Mouse (Mus musculus) intestine, embryonic 14.5 days (tissue): Measurements from ENCODE around the gene Nfix. TPM values are rescaled to one million over a fixed set of nuclear protein-coding genes. Genes with fewer than 3 reads are reported as not detected.

ENCODE experiments used
- ATAC-seq: fragments of 200-750 bp; cut with Nextera tagmentation; replicated peaks from 2 replicates; pipeline ENCODE4 v1.8.0; 2017; ENCODE audit warnings: low read depth, moderate number of reproducible peaks, moderate TSS enrichment, moderate library complexity; ENCODE audit not compliant: low FRiP score, low TSS enrichment
- DNase-seq: peaks from one replicate; pipeline ENCODE4 v3.0.0-alpha.2; 2018; ENCODE audit warnings: low spot score
- H3K27ac ChIP-seq: fragments of 300-500 bp; sonication (generic); 2 replicates; pipeline ENCODE4 v1.5.1; 2014; ENCODE audit warnings: low read depth, mild to moderate bottlenecking, control low read depth
- H3K27me3 ChIP-seq: fragments of 300-500 bp; sonication (generic); replicated peaks from 2 replicates; pipeline ENCODE4 v1.6.1; 2014; ENCODE audit warnings: low read length, control low read depth; ENCODE audit not compliant: control insufficient read depth, insufficient read depth
- H3K36me3 ChIP-seq: fragments of 300-500 bp; sonication (generic); 2 replicates; pipeline ENCODE4 v1.6.1; 2014; ENCODE audit warnings: low read length, control low read depth; ENCODE audit not compliant: control insufficient read depth, insufficient read depth
- H3K4me1 ChIP-seq: fragments of 300-500 bp; sonication (generic); replicated peaks from 2 replicates; pipeline ENCODE4 v1.6.1; 2014; ENCODE audit warnings: low read length, control low read depth, mixed read lengths; ENCODE audit not compliant: control insufficient read depth, insufficient read depth
- H3K4me2 ChIP-seq: fragments of 300-500 bp; sonication (generic); 2 replicates; pipeline ENCODE4 v1.6.1; 2014; ENCODE audit warnings: low read length
- H3K4me3 ChIP-seq: fragments of 300-500 bp; sonication (generic); 2 replicates; pipeline ENCODE4 v1.5.1; 2014; ENCODE audit warnings: low read depth, low read length, control low read depth, mixed read lengths
- H3K9ac ChIP-seq: fragments of 300-500 bp; sonication (generic); 2 replicates; pipeline ENCODE4 v1.6.1; 2014; ENCODE audit warnings: mild to moderate bottlenecking, low read length
- H3K9me3 ChIP-seq: fragments of 300-500 bp; sonication (generic); 2 replicates; pipeline ENCODE4 v1.6.1; 2016; ENCODE audit warnings: low read length, control low read depth; ENCODE audit not compliant: control insufficient read depth
- WGBS: fragments of 180-500 bp; shearing (Covaris S2); extraction: QIAGEN DNeasy Blood & Tissue Kit; methylation state at CpG from one replicate; pipeline ENCODE4 v1.1.7; 2014; 5-methylcytosine and 5-hydroxymethylcytosine counted together
- polyA plus RNA-seq: library from polyadenylated mRNA; unstranded; fragments of >200 nt; fragmentation: Nextera tagmentation; extraction: Ambion mirVana; gene quantifications from 2 replicates; pipeline ENCODE4 v1.2.1, GENCODE M21; 2014

The Nfix gene
- polyA plus RNA-seq, 1 experiment from 2014 or later: 14.4 TPM

DNA sequence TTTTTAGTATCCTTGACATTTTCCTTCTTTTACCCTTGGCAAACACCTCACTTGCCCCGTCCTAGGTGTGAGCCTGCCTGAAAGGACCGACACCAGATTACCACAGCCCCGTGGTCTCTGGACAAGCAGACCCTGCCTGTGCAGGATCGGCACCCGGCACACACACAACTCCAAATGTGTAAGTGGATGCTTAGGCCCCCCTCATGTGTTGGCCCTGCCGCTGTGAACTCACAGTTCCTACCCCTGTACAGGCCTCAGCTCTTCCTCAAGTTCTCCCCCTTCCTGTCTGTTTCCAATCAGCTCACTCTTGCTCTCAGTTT lies 77.7 kb downstream of the Nfix start:
- ATAC-seq: no peak; the same call in 1 of the 2 replicates
- no peak for DNase-seq
- no peak overlapping the region for H3K4me3 ChIP-seq
- H3K36me3 ChIP-seq: no peaks in the 10 kb centered on the region
- H3K27ac ChIP-seq: peak overlapping the region; percentile 93
- peaks cover 11% of the 10 kb centered on the region for H3K27me3 ChIP-seq
- WGBS: 69% methylated on average over 6 of the region's 6 CpGs
- H3K4me1 ChIP-seq: peaks cover 36% of the 10 kb centered on the region
- H3K9me3 ChIP-seq: no peaks in the 10 kb centered on the region
- no peak overlapping the region for H3K9ac ChIP-seq
- H3K4me2 ChIP-seq: peak overlapping the region; percentile 41; the same call in 1 of the 2 replicates

DNA sequence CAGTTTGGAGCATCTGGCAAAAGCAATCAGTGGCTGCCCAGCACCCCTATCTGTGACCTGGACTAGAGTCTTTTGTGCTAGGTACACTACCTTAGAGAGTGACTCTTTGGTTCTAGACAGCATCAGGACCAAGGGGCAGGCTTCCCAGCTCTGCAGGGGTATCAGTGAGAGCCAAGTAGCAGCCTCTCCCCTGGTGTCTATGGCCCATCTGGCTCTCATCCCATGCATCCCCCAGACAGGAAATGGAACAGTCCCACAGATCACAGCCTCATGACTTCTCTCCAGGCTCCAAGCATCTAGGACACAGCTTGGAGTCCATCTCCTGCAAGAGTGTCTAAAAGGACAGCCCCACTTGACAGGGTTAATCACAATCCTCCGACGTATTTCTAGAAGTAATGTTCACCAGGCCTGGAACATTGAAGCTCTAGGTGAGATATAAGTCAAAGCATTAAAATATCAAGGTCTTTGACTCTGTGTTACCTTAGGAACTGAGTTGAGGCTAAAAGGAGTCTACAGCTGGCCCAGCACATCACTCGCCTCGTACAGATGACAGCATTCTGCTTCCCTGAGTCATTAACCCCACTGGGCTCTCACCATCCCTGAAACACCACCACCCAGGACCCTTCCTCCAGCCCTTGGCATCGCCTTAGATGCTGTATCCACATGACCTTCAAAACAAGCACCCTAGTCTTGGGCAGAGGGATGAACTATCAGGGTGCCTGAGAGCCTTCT lies 81.0 kb downstream of the Nfix start:
- DNase-seq: no peak
- 69% methylated on average over 5 of the region's 5 CpGs for WGBS
- no peak for ATAC-seq

DNA sequence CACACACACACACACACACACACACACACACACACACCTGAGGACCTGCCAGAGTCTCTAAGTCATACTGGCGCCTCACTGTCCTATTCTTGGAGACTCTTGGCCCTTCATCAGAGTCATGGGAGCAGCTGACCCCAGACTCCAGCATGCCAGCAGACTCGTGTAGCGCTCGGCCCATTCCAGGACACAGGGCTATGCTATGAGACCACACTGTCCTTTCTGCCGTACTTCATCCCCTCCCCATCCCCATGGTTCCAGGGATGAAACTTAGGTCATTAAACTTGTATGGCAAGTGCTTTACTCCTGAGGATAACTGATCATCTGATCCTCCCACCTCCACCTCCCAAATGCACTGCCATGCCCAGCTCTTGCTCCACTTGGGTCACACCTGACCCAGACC lies 81.7 kb downstream of the Nfix start:
- Histone ChIP-seq H3K36me3 (no peaks in the 10 kb centered on the region), H3K9me3 (no peaks in the 10 kb centered on the region), H3K27me3 (peaks cover 41% of the 10 kb centered on the region), H3K9ac (no peak overlapping the region), H3K27ac (no peak overlapping the region), H3K4me2 (no peak overlapping the region), H3K4me1 (peaks cover 21% of the 10 kb centered on the region), H3K4me3 (no peak overlapping the region)
- no peak for ATAC-seq
- WGBS: 83% methylated on average over 5 of the region's 5 CpGs
- no peak for DNase-seq

More for the DNA sequence above, 81.0 kb downstream of the Nfix start:
- Histone ChIP-seq H3K27me3 (peaks cover 40% of the 10 kb centered on the region), H3K9ac (no peak overlapping the region), H3K27ac (no peak overlapping the region), H3K4me2 (no peak overlapping the region), H3K36me3 (no peaks in the 10 kb centered on the region), H3K4me3 (no peak overlapping the region), H3K9me3 (no peaks in the 10 kb centered on the region), H3K4me1 (peaks cover 21% of the 10 kb centered on the region)

DNA sequence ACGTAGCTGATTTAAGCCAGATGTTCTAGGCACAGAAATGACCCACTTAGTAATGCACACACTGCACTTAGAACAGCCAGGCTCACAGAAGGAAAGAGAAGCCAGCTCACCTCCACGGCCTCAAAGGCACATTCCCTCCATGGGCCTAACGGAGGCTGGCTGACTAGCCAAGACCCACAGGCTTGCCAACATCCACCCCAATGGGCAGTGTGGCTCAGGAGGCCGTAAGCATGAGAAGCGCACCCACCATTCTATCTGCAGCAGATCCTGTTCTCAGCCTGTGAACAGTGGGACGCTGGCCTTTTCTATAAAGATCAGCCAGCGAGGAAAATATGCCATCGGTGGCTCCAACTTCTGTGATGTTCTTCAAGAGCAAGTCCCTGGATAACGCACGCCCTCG lies 83.4 kb downstream of the Nfix start:
- H3K9me3 ChIP-seq: no peaks in the 10 kb centered on the region
- H3K4me2 ChIP-seq: no peak overlapping the region
- ATAC-seq (no peak), DNase-seq (no peak)
- H3K27ac ChIP-seq: no peak overlapping the region
- no peaks in the 10 kb centered on the region for H3K36me3 ChIP-seq
- no peak overlapping the region for H3K9ac ChIP-seq
- 91% methylated on average over 11 of the region's 11 CpGs for WGBS
- peaks cover 23% of the 10 kb centered on the region for H3K4me1 ChIP-seq
- no peak overlapping the region for H3K4me3 ChIP-seq
- peaks cover 41% of the 10 kb centered on the region for H3K27me3 ChIP-seq

DNA sequence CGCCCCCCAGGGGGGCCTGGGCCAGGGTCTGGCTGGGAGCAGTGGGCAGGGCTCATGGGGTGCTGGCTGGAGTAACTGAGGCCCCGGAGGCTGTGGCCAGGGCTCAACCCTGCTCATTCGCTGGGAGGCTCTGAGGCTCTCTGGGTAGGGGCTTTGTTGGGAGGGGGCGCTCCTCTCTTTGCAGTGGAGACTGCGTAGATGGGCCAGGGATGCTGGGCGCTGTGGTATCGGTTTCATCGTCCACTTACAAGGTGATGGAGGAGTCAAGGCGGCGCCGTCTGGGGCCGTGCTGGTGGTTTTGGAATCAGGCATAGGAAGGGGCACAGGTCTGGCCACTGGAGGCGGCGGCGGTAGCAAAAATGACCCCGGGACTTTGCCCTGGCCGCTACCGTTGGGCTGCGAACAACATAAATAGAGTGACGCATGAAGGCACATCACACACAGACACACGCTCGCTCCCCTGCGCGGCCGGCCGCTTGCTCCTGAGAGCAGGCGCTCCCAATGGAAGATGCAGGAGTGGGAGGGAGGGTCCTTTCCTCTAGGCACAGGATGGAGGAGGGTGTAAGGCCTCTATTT lies 84.2 kb downstream of the Nfix start:
- ATAC-seq (no peak), DNase-seq (no peak)
- no peak overlapping the region for H3K9ac ChIP-seq
- peaks cover 49% of the 10 kb centered on the region for H3K27me3 ChIP-seq
- no peak overlapping the region for H3K27ac ChIP-seq
- 14% methylated on average over 27 of the region's 27 CpGs for WGBS
- no peak overlapping the region for H3K4me2 ChIP-seq
- H3K36me3 ChIP-seq: no peaks in the 10 kb centered on the region
- no peaks in the 10 kb centered on the region for H3K9me3 ChIP-seq
- H3K4me3 ChIP-seq: no peak overlapping the region
- H3K4me1 ChIP-seq: peaks cover 29% of the 10 kb centered on the region

DNA sequence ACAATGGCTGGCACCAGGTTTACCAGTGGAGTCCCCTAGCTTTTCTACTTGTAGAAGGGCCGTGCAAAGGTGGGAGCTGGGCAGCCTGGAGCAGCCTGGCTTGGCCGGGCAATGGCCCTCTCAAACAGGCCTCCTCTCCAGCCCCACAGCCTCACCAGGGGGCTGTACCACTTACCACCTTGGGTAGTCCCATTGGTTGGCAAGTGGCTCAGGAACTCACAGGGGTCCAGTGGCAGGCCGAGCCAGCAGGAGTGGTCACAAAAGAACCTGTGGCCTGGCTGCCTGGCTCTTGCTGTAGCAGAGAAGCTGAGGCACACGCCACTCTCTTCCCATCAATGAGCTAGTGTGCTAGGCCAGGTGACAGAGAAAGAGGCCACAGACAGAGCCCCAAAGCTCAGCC lies 86.0 kb downstream of the Nfix start:
- WGBS: 72% methylated on average over 4 of the region's 4 CpGs
- no peak overlapping the region for H3K4me2 ChIP-seq
- peak overlapping the region; percentile 80; the same call in 1 of the 2 replicates for H3K27ac ChIP-seq
- H3K36me3 ChIP-seq: no peaks in the 10 kb centered on the region
- no peaks in the 10 kb centered on the region for H3K9me3 ChIP-seq
- ATAC-seq (no peak), DNase-seq (no peak)
- H3K27me3 ChIP-seq: peaks cover 51% of the 10 kb centered on the region
- no peak overlapping the region for H3K9ac ChIP-seq
- no peak overlapping the region for H3K4me3 ChIP-seq
- peaks cover 29% of the 10 kb centered on the region for H3K4me1 ChIP-seq

DNA sequence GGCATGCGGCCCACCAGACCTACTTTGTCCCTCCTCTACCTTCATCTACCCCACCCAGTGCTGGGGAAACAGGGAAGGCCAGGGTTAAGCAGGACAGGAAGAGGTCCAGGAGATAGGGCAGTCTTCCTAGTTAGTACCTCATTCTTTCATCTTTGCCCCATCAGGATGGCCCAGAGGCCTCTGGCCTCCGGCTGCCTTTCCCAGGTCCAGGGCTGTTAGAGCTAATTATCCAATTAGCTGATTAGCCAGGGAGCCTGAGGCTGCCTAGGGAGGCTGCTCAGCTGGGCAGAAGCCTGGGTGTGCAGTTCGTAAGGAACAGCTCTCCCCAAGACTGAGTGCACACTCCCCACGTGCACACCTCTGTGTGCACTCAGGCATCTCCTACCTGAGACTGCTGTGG lies 86.8 kb downstream of the Nfix start:
- peak overlapping the region; percentile 80 for H3K27ac ChIP-seq
- H3K36me3 ChIP-seq: no peaks in the 10 kb centered on the region
- H3K4me1 ChIP-seq: peaks cover 33% of the 10 kb centered on the region
- no peak overlapping the region for H3K9ac ChIP-seq
- no peak overlapping the region for H3K4me3 ChIP-seq
- no peaks in the 10 kb centered on the region for H3K9me3 ChIP-seq
- H3K27me3 ChIP-seq: peaks cover 54% of the 10 kb centered on the region
- no peak for ATAC-seq
- 68% methylated on average over 4 of the region's 4 CpGs for WGBS
- no peak for DNase-seq
- no peak overlapping the region for H3K4me2 ChIP-seq

DNA sequence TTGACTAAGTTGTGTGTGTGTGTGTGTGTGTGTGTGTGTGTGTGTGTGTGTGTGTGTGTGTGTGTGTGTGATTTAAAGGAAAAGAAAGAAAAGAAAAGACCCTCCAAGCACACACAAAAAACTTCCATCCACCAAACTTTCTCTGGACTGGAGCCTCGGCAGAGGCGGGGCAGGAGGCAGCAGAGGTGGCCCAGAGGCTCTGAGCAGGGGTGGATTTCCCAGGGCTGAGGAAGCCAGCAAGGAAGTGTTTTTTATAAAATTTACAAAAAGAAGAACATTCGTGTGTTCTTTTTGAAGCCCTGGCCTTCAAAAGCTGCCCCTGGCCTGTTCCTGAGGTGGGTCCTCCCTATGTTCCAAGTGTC lies 87.4 kb downstream of the Nfix start:
- 24% methylated on average over 3 of the region's 3 CpGs for WGBS
- no peak overlapping the region for H3K4me3 ChIP-seq
- peaks cover 36% of the 10 kb centered on the region for H3K4me1 ChIP-seq
- ATAC-seq (0 out of 2 replicates have a peak, but pooled peaks have one; percentile 28), DNase-seq (no peak)
- peaks cover 56% of the 10 kb centered on the region for H3K27me3 ChIP-seq
- H3K27ac ChIP-seq: peak overlapping the region; percentile 80
- no peaks in the 10 kb centered on the region for H3K9me3 ChIP-seq
- no peak overlapping the region for H3K4me2 ChIP-seq
- H3K36me3 ChIP-seq: no peaks in the 10 kb centered on the region
- no peak overlapping the region for H3K9ac ChIP-seq
